Mouse (Mus musculus) bone marrow, adult 2 months (tissue): ENCODE measurements around the gene Gm49354.

Experiments
- CTCF ChIP-seq: fragments of 200-500 bp; IDR thresholded peaks from 2 replicates; pipeline ENCODE4 v1.5.1; 2011; ENCODE audit warnings: low read length, control low read depth; ENCODE audit not compliant: control insufficient read depth, insufficient read depth
- POLR2A ChIP-seq: fragments of 200-500 bp; IDR thresholded peaks from 2 replicates; pipeline ENCODE4 v1.6.1; 2011; ENCODE audit warnings: low read depth, mild to moderate bottlenecking, control low read depth, low read length, borderline replicate concordance; ENCODE audit not compliant: control insufficient read depth

- TF ChIP-seq POLR2A (no peak), CTCF (no peak)
These were observed 14.4 kb upstream of the Gm49354 start for GRCm38 (mm10) chr13:59796466-59796848.
